In genomic region chr13:30198101-30198570, GRCm38 (mm10) we compare ENCODE assay signal across 10 mouse cellular contexts.
DNase-seq lines count a peak whose midpoint lies in the region; ATAC-seq lines count a peak whose summit lies in the region.
"Had no signal": no experiment of that assay in that cellular context is flagged by ENCODE, and none has a peak within 500 bp of the region (broad histone marks: within the 10 kb centered on the region; RNA-seq: fewer than 3 reads in every experiment).

No protein-coding gene starts in this region.

- H3K27me3 ChIP-seq in forebrain, embryonic 14.5 days (replicated peaks; ENCODE audit: control insufficient read depth, insufficient read depth, low read length): no peaks in the 10 kb centered on the region

- H3K9me3 ChIP-seq in forebrain, embryonic 14.5 days (replicated peaks; ENCODE audit: control insufficient read depth, low read length): no peaks in the 10 kb centered on the region

- no peak overlapping the region for H3K4me2 ChIP-seq in forebrain, embryonic 14.5 days (ENCODE audit: low read length)

- no peak overlapping the region for H3K27ac ChIP-seq in forebrain, embryonic 14.5 days (ENCODE audit: low read depth, low read length)

- peak; percentile 31 to 33 for DNase-seq in heart, adult 9 months (ENCODE audit: low spot score in 2 of 2)
- no peak for DNase-seq in heart, postnatal 14 days
- DNase-seq in ZHBTc4 (ENCODE audit: low read depth, low spot score): peak; percentile 3
- peak; percentile 61 for DNase-seq in lung, postnatal 25 days (ENCODE audit: low spot score)
- peak; percentile 13 to 22 for DNase-seq in thymus, postnatal 10 days (ENCODE audit: low spot score in 2 of 2)
- DNase-seq in forebrain, embryonic 14.5 days (ENCODE audit: low spot score): no peak
- DNase-seq in frontal cortex, postnatal 10 days (ENCODE audit: low spot score in 2 of 2): no peak
- no peak for DNase-seq in frontal cortex, postnatal 14 days (ENCODE audit: low spot score in 2 of 2)
- DNase-seq: kidney, adult 11 months; right cerebral cortex, adult 18-20 months had no signal

- intact Hi-C loops in heart, postnatal 14 days (cut with DNase I): loop anchor here (5.0 kb wide), 1 partner anchor 54 kb away; no protein-coding TSS in a partner anchor

- 92% methylated on average over 9 of the region's 9 CpGs for WGBS in forebrain, embryonic 14.5 days

- H3K9ac ChIP-seq in forebrain, embryonic 14.5 days (ENCODE audit: low read length): no peak overlapping the region

- H3K4me3 ChIP-seq in forebrain, embryonic 14.5 days (ENCODE audit: low read depth, low read length): no peak overlapping the region

- no peaks in the 10 kb centered on the region for H3K36me3 ChIP-seq in forebrain, embryonic 14.5 days (ENCODE audit: control insufficient read depth, insufficient read depth, low read length)

- no peak for ATAC-seq in forebrain, embryonic 14.5 days

- no peaks in the 10 kb centered on the region for H3K4me1 ChIP-seq in forebrain, embryonic 14.5 days (ENCODE audit: control insufficient read depth, insufficient read depth, low read length)

Comparison
In these comparisons a context has a peak if more than half of its experiments do, and no peak if none do; other contexts are left out.
1. DNase-seq: peak in heart, adult 9 months (2 of 2), ZHBTc4 (single experiment), lung, postnatal 25 days (single experiment) and thymus, postnatal 10 days (2 of 2); none in heart, postnatal 14 days (0 of 2), forebrain, embryonic 14.5 days (single experiment), frontal cortex, postnatal 10 days (0 of 2) and frontal cortex, postnatal 14 days (0 of 2).